Mouse (Mus musculus): ENCODE measurements around the gene Ltf.

Gene Ltf

GRCm38 (mm10) chr9:111033717-111034116 is 14.6 kb downstream of the Ltf start:
- in situ Hi-C loops (cut with MboI, MseI), result no loop called here

- in situ Hi-C loops (cut with MboI, MseI), result no loop called here
Observed at GRCm38 (mm10) chr9:111039966-111040365, 20.9 kb downstream of the Ltf start.

GRCm38 (mm10) chr9:111042266-111042665 is 23.2 kb downstream of the Ltf start:
- in situ Hi-C loops (cut with MboI, MseI), result no loop called here

- in situ Hi-C loops (cut with MboI, MseI), result no loop called here
Observed at GRCm38 (mm10) chr9:111046222-111046621, 27.2 kb downstream of the Ltf start.

GRCm38 (mm10) chr9:111047266-111047665 is 28.2 kb downstream of the Ltf start:
- in situ Hi-C loops (cut with MboI, MseI), result no loop called here

- in situ Hi-C loops (cut with MboI, MseI), result no loop called here
Observed at GRCm38 (mm10) chr9:111048452-111048851, 29.4 kb downstream of the Ltf start.

- in situ Hi-C loops (cut with MboI, MseI), result no loop called here
Observed at GRCm38 (mm10) chr9:111054923-111055322, 35.9 kb downstream of the Ltf start.

GRCm38 (mm10) chr9:111055800-111056518 is 36.9 kb downstream of the Ltf start:
- in situ Hi-C loops (cut with MboI, MseI), result no loop called here

GRCm38 (mm10) chr9:111056519-111056797 is 37.4 kb downstream of the Ltf start:
- in situ Hi-C loops (cut with MboI, MseI), result no loop called here

GRCm38 (mm10) chr9:111056798-111057543 is 37.9 kb downstream of the Ltf start, which contains the start of gene Ccrl2:
Gene Ccrl2, minus strand, starts transcription at chr9:111057519.
- in situ Hi-C loops (cut with MboI, MseI), result no loop called here

GRCm38 (mm10) chr9:111057544-111058370 is 38.7 kb downstream of the Ltf start:
- in situ Hi-C loops (cut with MboI, MseI), result no loop called here

- in situ Hi-C loops (cut with MboI, MseI), result no loop called here
Observed at GRCm38 (mm10) chr9:111058943-111059556, 40.0 kb downstream of the Ltf start.

- in situ Hi-C loops (cut with MboI, MseI), result no loop called here
Observed at GRCm38 (mm10) chr9:111062840-111063239, 43.8 kb downstream of the Ltf start.

- in situ Hi-C loops (cut with MboI, MseI), result no loop called here
Observed at GRCm38 (mm10) chr9:111067052-111067451, 48.0 kb downstream of the Ltf start.

- in situ Hi-C loops (cut with MboI, MseI), result no loop called here
Observed at GRCm38 (mm10) chr9:111070546-111070961, 51.5 kb downstream of the Ltf start.

- in situ Hi-C loops (cut with MboI, MseI), result no loop called here
Observed at GRCm38 (mm10) chr9:111072175-111072574, 53.1 kb downstream of the Ltf start.

GRCm38 (mm10) chr9:111072971-111073370 is 53.9 kb downstream of the Ltf start:
- in situ Hi-C loops (cut with MboI, MseI), result no loop called here

- in situ Hi-C loops (cut with MboI, MseI), result loop anchor here (5.0 kb wide), 1 partner anchor 70 kb away; no protein-coding TSS in a partner anchor
Observed at GRCm38 (mm10) chr9:111077745-111078144, 58.7 kb downstream of the Ltf start.

GRCm38 (mm10) chr9:111080801-111081200 is 61.7 kb downstream of the Ltf start:
- in situ Hi-C loops (cut with MboI, MseI), result no loop called here

- in situ Hi-C loops (cut with MboI, MseI), result no loop called here
Observed at GRCm38 (mm10) chr9:111081765-111082164, 62.7 kb downstream of the Ltf start.

GRCm38 (mm10) chr9:111085329-111085728 is 66.3 kb downstream of the Ltf start:
- in situ Hi-C loops (cut with MboI, MseI), result no loop called here

GRCm38 (mm10) chr9:111086137-111086536 is 67.1 kb downstream of the Ltf start:
- in situ Hi-C loops (cut with MboI, MseI), result no loop called here

Measured in regulatory T cell (primary cell).